Mouse (Mus musculus): ENCODE data around the gene Pla2g15.
"Not testable (repeated sequence)": the region's sequence is repeated elsewhere in the genome, so short reads cannot be mapped to it uniquely, and the experiment has no call there.

- TF ChIP-seq CTCF (IDR thresholded peaks at IDR 0.05; ENCODE audit: low read depth); EP300 (optimal IDR thresholded peaks at IDR 0.05): not testable (repeated sequence)
These were observed 49.4 kb downstream of the Pla2g15 start for GRCm38 (mm10) chr8:106199596-106199995.

Measured in stomach, postnatal 0 days (tissue).